Mouse (Mus musculus): ENCODE data around the gene Ptprcap. TPM values are rescaled to one million over a fixed set of nuclear protein-coding genes. Genes with fewer than 3 reads are reported as not detected.

Gene Ptprcap
- polyA plus RNA-seq, 1 experiment: not detected

GRCm38 (mm10) chr19:4203604-4204326 is 50.4 kb downstream of the Ptprcap start:
- no peak for TF ChIP-seq CTCF (IDR thresholded peaks at IDR 0.05; ENCODE audit: low read depth, low read length)
- no peak for TF ChIP-seq EP300 (IDR thresholded peaks at IDR 0.05; ENCODE audit: insufficient read depth, low read depth, low read length)
- TF ChIP-seq POLR2A (IDR thresholded peaks at IDR 0.05; ENCODE audit: insufficient read depth, low read length): no peak
- Histone ChIP-seq H3K27me3 (ENCODE audit: control insufficient read depth, insufficient read depth, low read length, poor library complexity, severe bottlenecking) (no peaks in the 10 kb centered on the region), H3K36me3 (ENCODE audit: control insufficient read depth, insufficient read depth, low read length, poor library complexity, severe bottlenecking) (peaks cover 9% of the 10 kb centered on the region), H3K9me3 (replicated peaks; ENCODE audit: control insufficient read depth, insufficient read depth, low read length, poor library complexity, severe bottlenecking) (no peaks in the 10 kb centered on the region), H3K27ac (ENCODE audit: insufficient read depth, low read length) (no peak overlapping the region), H3K4me1 (ENCODE audit: control insufficient read depth, insufficient read depth, low read length) (no peaks in the 10 kb centered on the region), H3K4me3 (ENCODE audit: low read depth, low read length) (no peak overlapping the region), H3K9ac (ENCODE audit: low read depth, poor library complexity, severe bottlenecking) (no peak overlapping the region)

- TF ChIP-seq CTCF (IDR thresholded peaks at IDR 0.05; ENCODE audit: low read depth, low read length) (no peak), POLR2A (IDR thresholded peaks at IDR 0.05; ENCODE audit: insufficient read depth, low read length) (no peak), EP300 (IDR thresholded peaks at IDR 0.05; ENCODE audit: insufficient read depth, low read depth, low read length) (no peak)
- no peak overlapping the region for H3K9ac ChIP-seq (ENCODE audit: low read depth, poor library complexity, severe bottlenecking)
- H3K27ac ChIP-seq (ENCODE audit: insufficient read depth, low read length): no peak overlapping the region
- H3K27me3 ChIP-seq (ENCODE audit: control insufficient read depth, insufficient read depth, low read length, poor library complexity, severe bottlenecking): no peaks in the 10 kb centered on the region
- no peaks in the 10 kb centered on the region; the same call in 1 of the 2 replicates for H3K36me3 ChIP-seq (ENCODE audit: control insufficient read depth, insufficient read depth, low read length, poor library complexity, severe bottlenecking)
- no peak overlapping the region for H3K4me3 ChIP-seq (ENCODE audit: low read depth, low read length)
- no peaks in the 10 kb centered on the region for H3K4me1 ChIP-seq (ENCODE audit: control insufficient read depth, insufficient read depth, low read length)
- H3K9me3 ChIP-seq (replicated peaks; ENCODE audit: control insufficient read depth, insufficient read depth, low read length, poor library complexity, severe bottlenecking): no peaks in the 10 kb centered on the region
Observed at GRCm38 (mm10) chr19:4204889-4205288, 51.5 kb downstream of the Ptprcap start.

Other genes starting within 250 kb of the Ptprcap start
- gene Tcirg1, start 246.5 kb upstream of the Ptprcap start, polyA plus RNA-seq (2011; ENCODE audit: insufficient read depth, insufficient read length, low read depth, missing spikeins): 25.2 and 30.0 TPM in 2 replicates
- gene Ndufs8, start 240.8 kb upstream of the Ptprcap start, polyA plus RNA-seq (2011; ENCODE audit: insufficient read depth, insufficient read length, low read depth, missing spikeins): 91.7 and 112 TPM in 2 replicates
- gene Aldh3b1, start 223.8 kb upstream of the Ptprcap start, polyA plus RNA-seq (2011; ENCODE audit: insufficient read depth, insufficient read length, low read depth, missing spikeins): 0.66 and 0.96 TPM in 2 replicates
- 12.1 and 13.5 TPM in 2 replicates for gene Unc93b1, start 218.4 kb upstream of the Ptprcap start, polyA plus RNA-seq (2011; ENCODE audit: insufficient read depth, insufficient read length, low read depth, missing spikeins)
- gene Aldh3b3, start 195.0 kb upstream of the Ptprcap start, polyA plus RNA-seq (2011; ENCODE audit: insufficient read depth, insufficient read length, low read depth, missing spikeins): not detected in 2 replicates
- gene Aldh3b2, start 181.3 kb upstream of the Ptprcap start, polyA plus RNA-seq (2011; ENCODE audit: insufficient read depth, insufficient read length, low read depth, missing spikeins): 1.3 and 1.4 TPM in 2 replicates
- gene Acy3, start 167.0 kb upstream of the Ptprcap start, polyA plus RNA-seq (2011; ENCODE audit: insufficient read depth, insufficient read length, low read depth, missing spikeins): 4.8 and 7.8 TPM in 2 replicates
- gene Tbx10, start 160.9 kb upstream of the Ptprcap start, polyA plus RNA-seq (2011; ENCODE audit: insufficient read depth, insufficient read length, low read depth, missing spikeins): not detected in 2 replicates
- 17.3 and 20.8 TPM in 2 replicates for gene Nudt8, start 153.0 kb upstream of the Ptprcap start, polyA plus RNA-seq (2011; ENCODE audit: insufficient read depth, insufficient read length, low read depth, missing spikeins)
- 2.4 and 3.0 TPM in 2 replicates for gene Gm49405, start 153.0 kb upstream of the Ptprcap start, polyA plus RNA-seq (2011; ENCODE audit: insufficient read depth, insufficient read length, low read depth, missing spikeins)
- gene Doc2g, start 150.3 kb upstream of the Ptprcap start, polyA plus RNA-seq (2011; ENCODE audit: insufficient read depth, insufficient read length, low read depth, missing spikeins): 2.9 and 3.6 TPM in 2 replicates
- 77.9 and 89.6 TPM in 2 replicates for gene Ndufv1, start 140.8 kb upstream of the Ptprcap start, polyA plus RNA-seq (2011; ENCODE audit: insufficient read depth, insufficient read length, low read depth, missing spikeins)
- gene Gstp1, start 115.6 kb upstream of the Ptprcap start, polyA plus RNA-seq (2011; ENCODE audit: insufficient read depth, insufficient read length, low read depth, missing spikeins): 119 and 155 TPM in 2 replicates
- gene Gstp2, start 107.6 kb upstream of the Ptprcap start, polyA plus RNA-seq (2011; ENCODE audit: insufficient read depth, insufficient read length, low read depth, missing spikeins): 29.3 and 32.1 TPM in 2 replicates
- 0.91 and 2.3 TPM in 2 replicates for gene Gstp3, start 94.0 kb upstream of the Ptprcap start, polyA plus RNA-seq (2011; ENCODE audit: insufficient read depth, insufficient read length, low read depth, missing spikeins)
- not detected in 2 replicates for gene Cabp2, start 72.0 kb upstream of the Ptprcap start, polyA plus RNA-seq (2011; ENCODE audit: insufficient read depth, insufficient read length, low read depth, missing spikeins)
- 26.9 and 32.5 TPM in 2 replicates for gene Cdk2ap2, start 56.4 kb upstream of the Ptprcap start, polyA plus RNA-seq (2011; ENCODE audit: insufficient read depth, insufficient read length, low read depth, missing spikeins)
- 9.8 and 11.2 TPM in 2 replicates for gene Pitpnm1, start 53.6 kb upstream of the Ptprcap start, polyA plus RNA-seq (2011; ENCODE audit: insufficient read depth, insufficient read length, low read depth, missing spikeins)
- 43.8 and 51.3 TPM in 2 replicates for gene Aip, start 27.7 kb upstream of the Ptprcap start, polyA plus RNA-seq (2011; ENCODE audit: insufficient read depth, insufficient read length, low read depth, missing spikeins)
- gene Gpr152, start 13.8 kb upstream of the Ptprcap start, polyA plus RNA-seq (2011; ENCODE audit: insufficient read depth, insufficient read length, low read depth, missing spikeins): not detected in 2 replicates
- gene Cabp4, start 9.6 kb upstream of the Ptprcap start, polyA plus RNA-seq (2011; ENCODE audit: insufficient read depth, insufficient read length, low read depth, missing spikeins): not detected in 2 replicates
- 82.4 and 88.1 TPM in 2 replicates for gene Coro1b, start 5.0 kb upstream of the Ptprcap start, polyA plus RNA-seq (2011; ENCODE audit: insufficient read depth, insufficient read length, low read depth, missing spikeins)
- 17.1 and 27.3 TPM in 2 replicates for gene Rps6kb2, start 9.8 kb downstream of the Ptprcap start, polyA plus RNA-seq (2011; ENCODE audit: insufficient read depth, insufficient read length, low read depth, missing spikeins)
- 1.7 and 2.1 TPM in 2 replicates for gene Carns1, start 21.9 kb downstream of the Ptprcap start, polyA plus RNA-seq (2011; ENCODE audit: insufficient read depth, insufficient read length, low read depth, missing spikeins)
- 1.2 TPM in 2 replicates for gene Tbc1d10c, start 37.7 kb downstream of the Ptprcap start, polyA plus RNA-seq (2011; ENCODE audit: insufficient read depth, insufficient read length, low read depth, missing spikeins)
- 295 and 298 TPM in 2 replicates for gene Ppp1ca, start 38.5 kb downstream of the Ptprcap start, polyA plus RNA-seq (2011; ENCODE audit: insufficient read depth, insufficient read length, low read depth, missing spikeins)
- 42.3 and 48.2 TPM in 2 replicates for gene Rad9a, start 48.1 kb downstream of the Ptprcap start, polyA plus RNA-seq (2011; ENCODE audit: insufficient read depth, insufficient read length, low read depth, missing spikeins)
- 1.5 and 1.8 TPM in 2 replicates for gene Clcf1, start 60.6 kb downstream of the Ptprcap start, polyA plus RNA-seq (2011; ENCODE audit: insufficient read depth, insufficient read length, low read depth, missing spikeins)
- not detected in 2 replicates for gene AC109138.7, start 60.8 kb downstream of the Ptprcap start, polyA plus RNA-seq (2011; ENCODE audit: insufficient read depth, insufficient read length, low read depth, missing spikeins)
- gene Pold4, start 78.3 kb downstream of the Ptprcap start, polyA plus RNA-seq (2011; ENCODE audit: insufficient read depth, insufficient read length, low read depth, missing spikeins): 21.9 and 26.7 TPM in 2 replicates
- 8.5 and 9.2 TPM in 2 replicates for gene Ssh3, start 115.6 kb downstream of the Ptprcap start, polyA plus RNA-seq (2011; ENCODE audit: insufficient read depth, insufficient read length, low read depth, missing spikeins)
- gene Ankrd13d, start 129.5 kb downstream of the Ptprcap start, polyA plus RNA-seq (2011; ENCODE audit: insufficient read depth, insufficient read length, low read depth, missing spikeins): 4.9 and 6.5 TPM in 2 replicates
- gene Grk2, start 152.6 kb downstream of the Ptprcap start, polyA plus RNA-seq (2011; ENCODE audit: insufficient read depth, insufficient read length, low read depth, missing spikeins): 40.2 and 46.4 TPM in 2 replicates
- gene Kdm2a, start 244.7 kb downstream of the Ptprcap start, polyA plus RNA-seq (2011; ENCODE audit: insufficient read depth, insufficient read length, low read depth, missing spikeins): 68.0 and 78.4 TPM in 2 replicates